Mouse (Mus musculus) forebrain, embryonic 12.5 days (tissue): ENCODE measurements around the gene Miox. TPM values are rescaled to one million over a fixed set of nuclear protein-coding genes. Genes with fewer than 3 reads are reported as not detected.

Experiments
- ATAC-seq: fragments of 200-750 bp; cut with Nextera tagmentation; 2 replicates; pipeline ENCODE4 v1.8.0; 2017; ENCODE audit warnings: moderate TSS enrichment; ENCODE audit not compliant: low FRiP score
- H3K27ac ChIP-seq: fragments of 300-500 bp; sonication (generic); 2 replicates; pipeline ENCODE4 v1.5.1; 2016; ENCODE audit warnings: mild to moderate bottlenecking
- H3K27me3 ChIP-seq: fragments of 300-500 bp; sonication (generic); 2 replicates; pipeline ENCODE4 v1.6.1; 2016; ENCODE audit warnings: mild to moderate bottlenecking
- H3K36me3 ChIP-seq: fragments of 300-500 bp; sonication (generic); replicated peaks from 2 replicates; pipeline ENCODE4 v1.6.1; 2016; ENCODE audit warnings: mild to moderate bottlenecking
- H3K4me1 ChIP-seq: fragments of 300-500 bp; sonication (generic); 2 replicates; pipeline ENCODE4 v1.6.1; 2016
- H3K4me2 ChIP-seq: fragments of 300-500 bp; sonication (generic); 2 replicates; pipeline ENCODE4 v1.6.1; 2016; ENCODE audit warnings: mild to moderate bottlenecking, moderate library complexity
- H3K4me3 ChIP-seq: fragments of 300-500 bp; sonication (generic); replicated peaks from 2 replicates; pipeline ENCODE4 v1.5.1; 2016; ENCODE audit warnings: mild to moderate bottlenecking
- H3K9ac ChIP-seq: fragments of 300-500 bp; sonication (generic); 2 replicates; pipeline ENCODE4 v1.6.1; 2016; ENCODE audit warnings: mild to moderate bottlenecking
- H3K9me3 ChIP-seq: fragments of 300-500 bp; sonication (generic); 2 replicates; pipeline ENCODE4 v1.6.1; 2016
- WGBS: fragments of 180-500 bp; shearing (Covaris S2); methylation state at CpG from one replicate; pipeline ENCODE4 v1.1.7; 2016; 5-methylcytosine and 5-hydroxymethylcytosine counted together
- microRNA-seq: library from miRNA; unstranded; fragments of <30 nt; microRNA quantifications from one replicate; pipeline ENCODE4, GENCODE M21; 2017
- polyA plus RNA-seq: library from polyadenylated mRNA; unstranded; fragments of >200 nt; fragmentation: Nextera tagmentation; extraction: Ambion mirVana; gene quantifications from 2 replicates; pipeline ENCODE4 v1.2.1, GENCODE M21; 2016

The Miox gene
- polyA plus RNA-seq, 1 experiment from 2014 or later, result not detected

DNA sequence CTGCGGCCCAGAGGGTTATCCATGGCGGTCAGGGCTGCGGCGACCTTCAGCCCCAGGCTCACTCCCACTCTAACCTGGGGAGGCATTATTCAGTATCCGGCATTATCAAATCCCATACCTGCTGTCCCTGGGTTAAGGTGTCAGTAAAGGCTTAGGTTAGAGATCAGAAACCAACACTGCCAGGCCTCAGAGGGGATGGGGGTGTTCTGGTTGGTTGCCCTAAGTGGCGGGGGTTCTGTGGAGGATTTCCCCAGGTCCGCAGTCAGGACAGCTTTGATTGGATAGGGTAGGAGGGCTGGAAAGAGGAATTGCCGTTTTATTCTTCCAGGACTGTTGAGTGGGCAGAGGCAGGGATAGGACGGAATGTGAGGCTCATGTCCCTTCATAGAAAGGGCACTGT, 40.1 kb downstream of the Miox start:
- H3K27ac ChIP-seq, result peak overlapping the region; percentile 94; the same call in 1 of the 2 replicates
- H3K9me3 ChIP-seq, result no peaks in the 10 kb centered on the region
- H3K4me2 ChIP-seq, result peak overlapping the region; percentile 89
- peak overlapping the region; percentile 70 for H3K4me3 ChIP-seq
- 54% methylated on average over 9 of the region's 9 CpGs for WGBS
- no peak for ATAC-seq
- H3K36me3 ChIP-seq, result peaks cover 36% of the 10 kb centered on the region
- H3K27me3 ChIP-seq, result peaks cover 42% of the 10 kb centered on the region
- peaks cover 31% of the 10 kb centered on the region for H3K4me1 ChIP-seq
- H3K9ac ChIP-seq, result peak overlapping the region; percentile 71

DNA sequence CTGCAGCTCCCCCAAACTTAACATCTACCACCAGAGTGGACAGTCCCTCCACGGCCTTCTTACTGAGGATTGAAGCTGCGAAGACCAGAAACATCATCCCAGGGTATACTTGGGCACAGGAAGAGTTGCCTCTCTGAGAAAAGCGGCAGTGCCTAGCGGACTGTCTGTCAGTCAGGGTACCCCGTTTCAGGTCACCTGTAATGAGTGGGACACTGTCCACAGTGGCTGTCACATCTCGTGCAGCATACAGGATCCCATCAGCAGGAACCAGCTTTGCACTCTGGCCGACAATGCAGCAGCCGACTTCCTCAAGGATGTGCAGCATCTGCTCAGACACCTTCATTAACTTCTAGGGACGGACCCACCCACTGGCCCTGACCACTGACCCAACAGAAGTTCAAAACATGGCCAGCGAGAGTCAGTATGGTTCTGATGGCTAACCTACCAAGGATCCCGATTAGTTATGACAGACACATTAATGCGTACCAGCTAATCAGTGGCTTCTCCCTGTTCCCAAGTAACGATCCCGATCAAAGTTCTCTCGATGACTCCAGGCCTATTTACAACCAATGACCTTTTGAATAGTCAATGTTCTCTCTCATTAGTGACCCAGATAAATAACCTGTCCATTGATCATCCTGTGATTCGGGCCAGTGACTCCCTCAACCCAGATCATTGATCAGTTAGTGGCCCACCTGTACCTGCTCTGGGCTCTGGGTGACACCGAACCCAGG, 40.8 kb downstream of the Miox start:
- no peak overlapping the region for H3K4me2 ChIP-seq
- no peak overlapping the region; the same call in 1 of the 2 replicates for H3K9ac ChIP-seq
- 92% methylated on average over 17 of the region's 17 CpGs for WGBS
- peaks cover 29% of the 10 kb centered on the region for H3K36me3 ChIP-seq
- no peaks in the 10 kb centered on the region for H3K9me3 ChIP-seq
- H3K4me3 ChIP-seq, result no peak overlapping the region
- H3K4me1 ChIP-seq, result peaks cover 33% of the 10 kb centered on the region
- H3K27me3 ChIP-seq, result peaks cover 45% of the 10 kb centered on the region
- no peak overlapping the region for H3K27ac ChIP-seq
- ATAC-seq, result no peak

DNA sequence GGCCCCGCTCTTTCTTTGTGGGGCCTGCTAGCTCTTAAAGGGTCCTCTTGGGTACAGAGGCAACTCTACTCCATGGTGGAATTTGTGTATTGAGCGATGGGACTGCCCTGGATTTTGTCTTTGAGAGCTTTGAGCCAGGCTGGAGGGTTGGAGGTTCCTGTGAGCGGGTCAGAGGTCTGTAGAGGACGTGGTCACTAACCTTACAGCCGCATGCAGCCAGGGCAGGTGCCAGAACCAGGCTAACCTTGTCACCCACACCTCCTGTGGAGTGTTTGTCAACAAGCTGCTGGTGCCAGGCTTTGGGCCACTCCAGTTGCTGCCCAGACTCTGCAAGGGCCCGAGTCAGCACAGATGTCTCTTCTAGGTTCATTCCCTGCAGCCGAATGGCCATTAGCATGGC, 41.8 kb downstream of the Miox start:
- peaks cover 49% of the 10 kb centered on the region for H3K27me3 ChIP-seq
- H3K4me1 ChIP-seq, result peaks cover 33% of the 10 kb centered on the region
- no peak for ATAC-seq
- no peaks in the 10 kb centered on the region for H3K9me3 ChIP-seq
- H3K27ac ChIP-seq, result no peak overlapping the region
- H3K9ac ChIP-seq, result no peak overlapping the region
- H3K36me3 ChIP-seq, result peaks cover 19% of the 10 kb centered on the region
- WGBS, result 83% methylated on average over 7 of the region's 7 CpGs
- no peak overlapping the region for H3K4me3 ChIP-seq
- H3K4me2 ChIP-seq, result no peak overlapping the region

DNA sequence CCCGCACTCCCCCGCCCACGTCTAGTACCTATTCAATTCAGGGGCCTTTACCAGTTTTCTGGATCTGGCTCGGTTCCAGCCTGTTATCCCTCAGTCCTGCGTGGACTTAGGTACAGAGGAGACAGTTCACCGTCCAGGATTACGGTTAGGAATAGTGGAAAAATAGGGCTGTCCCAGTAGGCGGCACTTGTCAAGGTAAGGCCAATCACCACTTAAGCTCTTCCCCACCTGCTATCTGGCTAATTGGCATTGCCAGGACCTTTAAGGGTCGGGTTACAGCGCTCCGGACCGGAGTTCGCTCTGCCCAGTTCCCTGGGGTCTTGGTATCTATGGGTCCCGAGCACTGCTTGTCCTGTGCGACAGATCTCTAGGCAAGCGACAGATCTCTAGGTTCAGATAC, 42.8 kb downstream of the Miox start, which contains the start of gene Tymp:
Gene Tymp, minus strand, starts transcription at position 83 of the 400 bp plus-strand sequence.
- no peak within 1 kb of the TSS for H3K27ac ChIP-seq
- ATAC-seq, result no peak
- H3K4me2 ChIP-seq, result no peak within 1 kb of the TSS
- H3K36me3 ChIP-seq, result peaks cover 9% of the 10 kb centered on the region
- no peaks in the 10 kb centered on the region for H3K9me3 ChIP-seq
- no peak within 1 kb of the TSS for H3K9ac ChIP-seq
- peaks cover 33% of the 10 kb centered on the region for H3K4me1 ChIP-seq
- WGBS, result 17% methylated on average over 16 of the region's 16 CpGs
- peaks cover 49% of the 10 kb centered on the region for H3K27me3 ChIP-seq
- H3K4me3 ChIP-seq, result no peak within 1 kb of the TSS

DNA sequence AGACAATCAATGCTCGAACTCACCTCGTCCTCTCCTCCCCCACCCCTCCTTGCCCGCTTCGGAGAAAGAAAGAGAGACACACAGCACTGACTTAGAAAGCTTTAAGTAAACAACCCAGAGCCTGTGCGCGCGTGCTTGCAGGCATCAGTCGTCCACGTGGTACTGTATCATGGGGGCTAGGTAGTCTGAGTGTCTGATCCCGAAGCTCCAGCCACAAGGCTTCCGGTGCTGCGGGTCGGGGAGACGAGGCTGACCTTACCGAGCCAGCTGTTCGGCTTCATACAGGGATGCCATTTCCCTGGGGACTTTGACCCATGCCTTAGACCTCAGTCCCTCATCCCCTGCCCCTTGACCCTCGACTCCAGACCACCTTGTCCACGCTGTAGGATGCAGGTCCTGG, 43.2 kb downstream of the Miox start:
- Histone ChIP-seq H3K27me3 (peaks cover 49% of the 10 kb centered on the region), H3K4me2 (no peak overlapping the region), H3K9me3 (no peaks in the 10 kb centered on the region), H3K27ac (no peak overlapping the region), H3K4me1 (peaks cover 33% of the 10 kb centered on the region), H3K9ac (no peak overlapping the region), H3K4me3 (no peak overlapping the region), H3K36me3 (peaks cover 5% of the 10 kb centered on the region)
- WGBS, result 9% methylated on average over 18 of the region's 18 CpGs
- no peak for ATAC-seq

DNA sequence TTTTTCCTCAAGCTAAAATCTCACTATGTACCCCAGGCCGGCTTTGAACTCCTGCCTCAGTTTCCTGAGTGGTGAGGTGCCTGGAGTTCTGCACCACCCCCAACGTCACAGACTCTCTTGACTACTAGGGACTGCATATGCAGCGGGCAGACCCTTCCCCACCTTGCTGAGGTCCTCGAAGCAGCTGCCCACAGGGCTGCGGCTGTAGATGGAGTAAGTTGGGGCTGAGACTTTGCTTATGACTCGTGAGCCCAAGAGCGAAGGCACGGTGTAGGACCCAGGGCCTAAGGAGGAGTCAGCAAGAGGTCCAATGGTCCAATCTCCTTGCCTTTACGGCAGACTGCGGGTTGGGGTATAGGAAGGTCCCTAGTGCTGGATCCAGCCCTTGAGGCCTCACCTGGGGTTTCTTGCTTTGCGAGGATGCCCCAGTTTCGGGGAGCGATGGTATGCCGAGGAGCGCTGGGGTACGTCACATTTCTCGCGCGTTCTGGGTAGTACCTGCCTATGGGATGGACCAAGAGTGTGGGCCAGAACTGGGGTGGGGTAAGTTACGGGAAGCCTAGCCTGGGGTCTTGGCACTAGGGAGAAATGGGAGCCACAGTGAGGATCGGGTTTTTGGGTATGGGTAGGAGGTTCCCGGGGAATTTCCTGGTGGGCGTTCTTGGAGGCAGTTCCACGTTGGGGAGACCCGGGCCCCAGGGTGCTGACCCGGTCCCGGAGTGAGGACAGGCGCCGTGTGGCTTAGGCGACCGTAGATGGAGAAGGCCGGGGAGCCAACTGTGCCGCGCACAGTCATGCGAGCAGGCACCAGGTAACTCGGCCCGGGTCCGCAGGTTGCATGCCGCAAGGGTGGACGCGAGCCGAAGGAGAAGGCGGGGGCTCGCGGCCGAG, 44.0 kb downstream of the Miox start:
- Histone ChIP-seq H3K4me3 (peak overlapping the region; percentile 38), H3K27ac (no peak overlapping the region), H3K4me1 (peaks cover 26% of the 10 kb centered on the region), H3K9me3 (no peaks in the 10 kb centered on the region), H3K9ac (peak overlapping the region; percentile 36; the same call in 1 of the 2 replicates), H3K27me3 (peaks cover 49% of the 10 kb centered on the region), H3K36me3 (no peaks in the 10 kb centered on the region), H3K4me2 (peak overlapping the region; percentile 67)
- ATAC-seq, result no peak
- WGBS, result 10% methylated on average over 46 of the region's 46 CpGs

DNA sequence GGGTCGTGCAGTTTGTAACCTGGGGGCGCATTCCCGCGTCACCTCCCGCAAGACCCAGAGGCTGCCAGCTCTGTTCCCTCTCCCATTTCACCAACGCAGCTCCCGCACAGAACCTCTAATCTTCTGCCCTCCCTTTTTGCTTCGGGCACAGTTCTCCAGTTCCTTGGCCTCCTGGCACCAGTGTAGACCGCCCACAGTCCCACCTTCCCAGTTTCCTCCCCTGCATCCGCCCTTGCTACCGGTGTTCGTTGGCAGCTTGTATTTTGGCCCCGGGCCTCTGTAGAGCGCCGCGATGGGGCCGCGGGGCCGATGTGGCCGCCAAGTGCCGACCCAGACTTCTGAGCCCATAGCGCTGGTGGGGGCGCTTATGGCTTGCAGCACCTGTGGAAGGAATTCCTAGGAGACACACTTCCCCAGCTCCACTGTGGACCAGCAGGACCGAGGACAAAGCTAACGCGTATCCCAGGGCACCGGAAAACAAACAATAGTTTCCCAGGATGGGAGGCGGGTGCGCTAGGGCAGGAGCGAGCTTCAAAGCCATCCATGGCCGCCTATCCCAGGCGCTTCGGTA, 44.7 kb downstream of the Miox start, which contains the start of gene Odf3b:
Gene Odf3b, minus strand, starts transcription at position 452 of the 571 bp plus-strand sequence.
- Histone ChIP-seq H3K4me2 (peak within 1 kb of the TSS; percentile 67), H3K4me1 (peaks cover 23% of the 10 kb centered on the region), H3K36me3 (no peaks in the 10 kb centered on the region), H3K9me3 (no peaks in the 10 kb centered on the region), H3K27ac (no peak within 1 kb of the TSS), H3K4me3 (peak within 1 kb of the TSS; percentile 38), H3K27me3 (peaks cover 49% of the 10 kb centered on the region), H3K9ac (peak within 1 kb of the TSS; percentile 36; the same call in 1 of the 2 replicates)
- under 1% methylated on average over 33 of the region's 33 CpGs for WGBS
- ATAC-seq, result no peak

DNA sequence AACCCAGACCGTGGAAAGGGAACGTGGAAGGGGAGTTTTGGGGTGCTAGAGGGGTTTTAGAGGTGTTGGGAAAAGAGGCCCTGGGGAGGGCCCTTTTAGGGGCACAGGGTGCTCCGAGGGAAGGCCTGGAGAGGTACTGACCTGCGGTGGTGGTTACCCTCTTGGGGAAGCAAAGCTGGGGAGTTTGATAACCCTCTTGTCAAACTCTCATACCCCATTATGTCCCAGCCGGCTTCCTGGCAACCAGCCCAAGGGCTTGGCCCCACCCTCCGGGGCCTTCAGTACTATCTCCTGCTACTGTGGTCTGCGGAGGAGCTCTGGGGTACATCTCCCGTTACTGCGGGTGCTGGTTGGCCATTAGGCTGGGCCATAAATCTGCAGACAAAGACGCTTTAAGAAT, 45.2 kb downstream of the Miox start:
- Histone ChIP-seq H3K36me3 (no peaks in the 10 kb centered on the region), H3K9me3 (no peaks in the 10 kb centered on the region), H3K27ac (no peak overlapping the region), H3K27me3 (peaks cover 49% of the 10 kb centered on the region), H3K4me3 (peak overlapping the region; percentile 38), H3K4me2 (peak overlapping the region; percentile 67), H3K9ac (peak overlapping the region; percentile 36; the same call in 1 of the 2 replicates), H3K4me1 (peaks cover 19% of the 10 kb centered on the region)
- 0 out of 2 replicates have a peak, but pooled peaks have one; percentile 15 for ATAC-seq
- 15% methylated on average over 10 of the region's 10 CpGs for WGBS

DNA sequence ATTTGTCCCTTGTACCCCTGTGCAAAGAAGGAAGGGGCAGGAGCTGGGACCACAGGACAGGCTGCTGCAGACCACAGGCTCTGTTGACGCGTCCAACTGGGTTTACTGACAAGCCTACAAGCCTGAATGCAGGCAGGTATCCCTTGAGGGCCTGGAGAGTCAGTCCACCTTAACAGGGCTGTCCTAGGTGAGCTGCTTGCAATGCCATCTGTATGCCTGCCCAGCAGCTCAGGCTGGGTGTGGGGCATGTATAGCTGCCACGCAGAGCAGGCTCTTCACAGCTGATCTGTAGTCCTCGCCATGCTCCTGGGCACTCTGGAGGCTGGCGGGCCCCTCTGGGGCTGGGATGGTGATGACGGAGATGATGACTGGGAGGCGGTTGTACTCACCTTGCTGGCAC, 50.4 kb downstream of the Miox start, which contains the start of gene Klhdc7b:
Gene Klhdc7b, plus strand, starts transcription at position 301 of the 400 bp plus-strand sequence.
- WGBS, result 81% methylated on average over 7 of the region's 7 CpGs
- Histone ChIP-seq H3K36me3 (no peaks in the 10 kb centered on the region), H3K9ac (no peak within 1 kb of the TSS), H3K4me3 (no peak within 1 kb of the TSS), H3K27me3 (peaks cover 15% of the 10 kb centered on the region), H3K27ac (no peak within 1 kb of the TSS), H3K4me2 (no peak within 1 kb of the TSS), H3K4me1 (no peaks in the 10 kb centered on the region), H3K9me3 (no peaks in the 10 kb centered on the region)
- no peak for ATAC-seq

Small RNA genes lying within 50 kb of the gene (microRNA-seq; reads per million reads assigned to microRNA genes)
- gene Mir6959, result 0.73 reads per million

Other genes with a start within 250 kb of the Miox start
- 23.1 and 24.4 TPM in 2 replicates for gene Selenoo, start 245.3 kb upstream of the Miox start, polyA plus RNA-seq
- 27.4 and 27.7 TPM in 2 replicates for gene Tubgcp6, start 211.3 kb upstream of the Miox start, polyA plus RNA-seq
- 20.5 TPM in 2 replicates for gene Hdac10, start 205.7 kb upstream of the Miox start, polyA plus RNA-seq
- 14.2 and 16.7 TPM in 2 replicates for gene Mapk12, start 193.7 kb upstream of the Miox start, polyA plus RNA-seq
- 46.9 and 47.4 TPM in 2 replicates for gene Mapk11, start 184.8 kb upstream of the Miox start, polyA plus RNA-seq
- gene Plxnb2, start 153.6 kb upstream of the Miox start, polyA plus RNA-seq, result 174 and 182 TPM in 2 replicates
- gene Dennd6b, start 137.9 kb upstream of the Miox start, polyA plus RNA-seq, result 38.8 and 44.0 TPM in 2 replicates
- gene Ppp6r2, start 122.8 kb upstream of the Miox start, polyA plus RNA-seq, result 47.1 and 57.2 TPM in 2 replicates
- 82.5 and 88.9 TPM in 2 replicates for gene Sbf1, start 19.1 kb upstream of the Miox start, polyA plus RNA-seq
- not detected in 2 replicates for gene Adm2, start 11.7 kb upstream of the Miox start, polyA plus RNA-seq
- 45.6 and 47.0 TPM in 2 replicates for gene Lmf2, start 21.3 kb downstream of the Miox start, polyA plus RNA-seq
- gene Ncaph2, start 21.3 kb downstream of the Miox start, polyA plus RNA-seq, result 186 and 191 TPM in 2 replicates
- 4.7 and 5.1 TPM in 2 replicates for gene Sco2, start 39.4 kb downstream of the Miox start, polyA plus RNA-seq
- 1.1 and 1.4 TPM in 2 replicates for gene Tymp, start 42.6 kb downstream of the Miox start, polyA plus RNA-seq
- 1.1 TPM in 2 replicates for gene Odf3b, start 44.9 kb downstream of the Miox start, polyA plus RNA-seq
- gene Klhdc7b, start 50.5 kb downstream of the Miox start, polyA plus RNA-seq, result not detected in 2 replicates
- gene Syce3, start 76.1 kb downstream of the Miox start, polyA plus RNA-seq, result not detected in 2 replicates
- gene Cpt1b, start 91.5 kb downstream of the Miox start, polyA plus RNA-seq, result 0.67 and 0.70 TPM in 2 replicates
- 3.8 and 5.0 TPM in 2 replicates for gene C730034F03Rik, start 95.2 kb downstream of the Miox start, polyA plus RNA-seq
- 0.27 TPM in 1 of 2 replicates, not detected in the other for gene Gm44502, start 95.3 kb downstream of the Miox start, polyA plus RNA-seq
- 58.8 and 62.6 TPM in 2 replicates for gene Chkb, start 95.5 kb downstream of the Miox start, polyA plus RNA-seq
- gene Mapk8ip2, start 119.5 kb downstream of the Miox start, polyA plus RNA-seq, result 44.1 and 51.6 TPM in 2 replicates
- gene Arsa, start 143.0 kb downstream of the Miox start, polyA plus RNA-seq, result 12.5 and 13.6 TPM in 2 replicates
- gene Shank3, start 165.2 kb downstream of the Miox start, polyA plus RNA-seq, result 7.9 and 8.8 TPM in 2 replicates
- gene Acr, start 233.9 kb downstream of the Miox start, polyA plus RNA-seq, result 1.5 and 1.7 TPM in 2 replicates